Mouse (Mus musculus) small intestine, adult 2 months (tissue): ENCODE results near the gene Tmem268.

ENCODE experiments used
- CTCF ChIP-seq: fragments of 200-500 bp; IDR thresholded peaks from 2 replicates; pipeline ENCODE4 v1.5.1; 2012; ENCODE audit warnings: low read depth, mild to moderate bottlenecking, control low read depth, inconsistent platforms, low read length, moderate library complexity, mixed read lengths; ENCODE audit not compliant: insufficient replicate concordance, insufficient read length; ENCODE audit errors: extremely low read depth
- POLR2A ChIP-seq: fragments of 200-500 bp; IDR thresholded peaks from 2 replicates; pipeline ENCODE4 v1.6.1; 2012; ENCODE audit warnings: low read depth, mild to moderate bottlenecking, control low read depth, inconsistent platforms, low read length, moderate library complexity

DNA sequence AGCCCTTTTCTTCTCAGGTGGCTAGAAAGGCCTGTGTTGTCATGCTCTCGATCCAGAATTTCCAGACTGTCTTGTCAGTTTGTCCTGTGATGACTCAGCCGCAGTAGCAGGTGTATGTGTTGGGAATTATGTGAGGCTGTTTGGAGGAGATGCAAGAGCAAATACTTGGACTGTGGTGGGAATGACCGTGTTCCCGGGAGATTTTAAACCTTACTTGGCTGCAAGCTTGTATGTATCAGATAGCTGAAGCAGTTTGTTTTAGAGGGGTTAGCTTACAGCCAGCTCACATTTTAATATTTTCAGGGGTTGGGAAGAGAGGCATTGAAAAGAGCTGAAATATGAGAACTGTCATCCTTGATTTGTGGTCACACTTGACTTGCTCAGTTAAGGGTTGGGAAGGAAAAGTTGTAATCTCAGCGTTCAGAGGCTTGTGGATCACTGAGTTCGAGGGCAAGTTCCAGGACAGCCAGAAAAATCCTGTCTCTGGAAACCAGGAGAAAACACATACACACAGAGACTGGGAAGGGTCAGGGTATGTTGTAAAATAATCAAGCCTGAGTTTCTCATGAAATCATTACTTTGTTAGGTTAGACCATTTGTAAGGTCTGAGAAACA is 12.0 kb upstream of the Tmem268 start:
- TF ChIP-seq CTCF (no peak), POLR2A (no peak)
